In the genomic region with DNA sequence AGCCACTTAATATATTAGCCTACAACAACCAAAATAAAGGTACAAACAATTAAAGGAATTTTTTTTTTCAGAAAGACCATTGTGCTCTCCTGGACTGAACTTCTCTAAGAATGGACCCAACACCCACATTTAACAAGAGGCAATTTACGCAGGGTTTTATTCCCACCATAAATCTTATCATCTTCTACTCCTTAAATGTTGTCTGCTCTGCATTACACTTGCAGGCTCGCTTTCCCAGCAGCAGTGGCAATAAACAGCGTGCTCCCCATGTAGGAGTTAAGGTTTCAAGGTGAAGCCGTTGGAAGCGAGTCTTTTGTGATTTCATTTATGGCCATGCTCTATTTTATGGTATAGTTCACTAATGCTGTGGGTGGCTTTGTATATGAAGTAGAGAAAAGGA, we compare ENCODE assay signal across 25 mouse cellular contexts.
"Had no signal": no experiment of that assay in that cellular context is flagged by ENCODE, and none has a peak within 500 bp of the region (broad histone marks: within the 10 kb centered on the region; RNA-seq: fewer than 3 reads in every experiment).

No protein-coding gene starts in this region.

- ATAC-seq: hindbrain, postnatal 0 days; liver, embryonic 12.5 days had no signal

- H3K27ac ChIP-seq: heart, adult 2 months; heart, embryonic 13.5 days; heart, embryonic 15.5 days; hindbrain, embryonic 13.5 days; hindbrain, embryonic 15.5 days; hindbrain, postnatal 0 days; kidney, embryonic 15.5 days; limb, embryonic 13.5 days; limb, embryonic 15.5 days; liver, embryonic 12.5 days; liver, embryonic 14.5 days had no signal

- H3K9ac ChIP-seq: heart, embryonic 13.5 days; heart, embryonic 15.5 days; hindbrain, embryonic 13.5 days; hindbrain, embryonic 15.5 days; kidney, embryonic 15.5 days; limb, embryonic 13.5 days; limb, embryonic 15.5 days; liver, embryonic 12.5 days; liver, embryonic 14.5 days had no signal

- H3K27me3 ChIP-seq: heart, embryonic 15.5 days; hindbrain, embryonic 15.5 days had no signal

- H3K4me1 ChIP-seq: heart, embryonic 13.5 days; heart, embryonic 15.5 days; hindbrain, embryonic 13.5 days; hindbrain, embryonic 15.5 days; kidney, embryonic 15.5 days; limb, embryonic 13.5 days; limb, embryonic 15.5 days; liver, embryonic 12.5 days had no signal

- H3K9me3 ChIP-seq: heart, embryonic 13.5 days; heart, embryonic 15.5 days; hindbrain, embryonic 13.5 days; hindbrain, embryonic 15.5 days; kidney, embryonic 15.5 days; limb, embryonic 13.5 days; limb, embryonic 15.5 days; liver, embryonic 12.5 days had no signal

- H3K4me2 ChIP-seq: heart, embryonic 11.5 days; heart, embryonic 13.5 days; heart, embryonic 15.5 days; hindbrain, embryonic 13.5 days; hindbrain, embryonic 15.5 days; kidney, embryonic 15.5 days; limb, embryonic 13.5 days; limb, embryonic 15.5 days; liver, embryonic 12.5 days had no signal

- H3K36me3 ChIP-seq: heart, embryonic 13.5 days; heart, embryonic 15.5 days; hindbrain, embryonic 13.5 days; hindbrain, embryonic 15.5 days; kidney, embryonic 15.5 days; limb, embryonic 13.5 days; limb, embryonic 15.5 days; liver, embryonic 12.5 days had no signal

- DNase-seq: gastrocnemius, postnatal 14 days; gastrocnemius, postnatal 36 days; heart, adult 11 months; heart, adult 2 months; heart, postnatal 14 days; heart, postnatal 36 days; kidney, adult 11 months; kidney, adult 2 months; kidney, adult 9 months; kidney, postnatal 10 days; kidney, postnatal 36 days; layer of hippocampus, adult 9-11 months; layer of hippocampus, postnatal 36 days; left cerebral cortex, postnatal 4 days had no signal

- H3K4me3 ChIP-seq: heart, adult 2 months; heart, embryonic 13.5 days; heart, embryonic 15.5 days; hindbrain, embryonic 13.5 days; hindbrain, embryonic 15.5 days; kidney, embryonic 15.5 days; limb, embryonic 13.5 days; limb, embryonic 15.5 days; liver, embryonic 12.5 days had no signal
